Mouse (Mus musculus) liver, postnatal 0 days (tissue): ENCODE results near the gene Slc35a3.

Source experiments
- CTCF ChIP-seq: sonication (generic); IDR thresholded peaks from 2 replicates; pipeline ENCODE4 v1.5.1; 2016; ENCODE audit warnings: antibody characterized with exemption, low read depth
- EP300 ChIP-seq: IDR thresholded peaks from 2 replicates; pipeline ENCODE4 v1.6.1; 2016; ENCODE audit warnings: antibody characterized with exemption, low read depth, mild to moderate bottlenecking

GRCm38 (mm10) chr3:116726807-116727206 lies 14.2 kb upstream of the Slc35a3 start:
- TF ChIP-seq CTCF = no peak
- TF ChIP-seq EP300 = no peak
